Mouse (Mus musculus) lung, postnatal 0 days (tissue): ENCODE measurements around the gene Dnajb4. TPM values are rescaled to one million over a fixed set of nuclear protein-coding genes. Genes with fewer than 3 reads are reported as not detected.

ENCODE experiments used
- ATAC-seq: fragments of 200-750 bp; cut with Nextera tagmentation; 2 replicates; pipeline ENCODE4 v1.8.0; 2017; ENCODE audit warnings: moderate library complexity
- DNase-seq: peaks from one replicate; pipeline ENCODE4 v3.0.0-alpha.2; 2016; ENCODE audit warnings: low spot score
- H3K27ac ChIP-seq: fragments of 300-500 bp; sonication (generic); 2 replicates; pipeline ENCODE4 v1.5.1; 2014; ENCODE audit warnings: antibody characterized with exemption, mild to moderate bottlenecking, low read length, mixed read lengths
- H3K27me3 ChIP-seq: fragments of 300-500 bp; sonication (generic); replicated peaks from 2 replicates; pipeline ENCODE4 v1.6.1; 2014; ENCODE audit warnings: low read length, mixed read lengths; ENCODE audit not compliant: insufficient read depth
- H3K36me3 ChIP-seq: fragments of 300-500 bp; sonication (generic); 2 replicates; pipeline ENCODE4 v1.6.1; 2014; ENCODE audit warnings: low read length, mixed read lengths; ENCODE audit not compliant: insufficient read depth
- H3K4me1 ChIP-seq: fragments of 300-500 bp; sonication (generic); 2 replicates; pipeline ENCODE4 v1.6.1; 2014; ENCODE audit warnings: antibody characterized with exemption, low read depth, low read length, mixed read lengths; ENCODE audit not compliant: insufficient read depth
- H3K4me2 ChIP-seq: fragments of 300-500 bp; sonication (generic); replicated peaks from 2 replicates; pipeline ENCODE4 v1.6.1; 2014; ENCODE audit warnings: low read depth, mild to moderate bottlenecking, low read length, moderate library complexity, mixed read lengths
- H3K4me3 ChIP-seq: fragments of 300-500 bp; sonication (generic); 2 replicates; pipeline ENCODE4 v1.5.1; 2014; ENCODE audit warnings: low read depth, low read length
- H3K9ac ChIP-seq: fragments of 300-500 bp; sonication (generic); replicated peaks from 2 replicates; pipeline ENCODE4 v1.6.1; 2014; ENCODE audit warnings: low read depth, mild to moderate bottlenecking
- H3K9me3 ChIP-seq: fragments of 300-500 bp; sonication (generic); 2 replicates; pipeline ENCODE4 v1.6.1; 2016; ENCODE audit warnings: low read length, mixed read lengths
- CTCF ChIP-seq: IDR thresholded peaks from 2 replicates; pipeline ENCODE4 v1.5.1; 2016; ENCODE audit warnings: antibody characterized with exemption, mild to moderate bottlenecking
- EP300 ChIP-seq: IDR thresholded peaks from 2 replicates; pipeline ENCODE4 v1.6.1; 2016; ENCODE audit warnings: antibody characterized with exemption, mild to moderate bottlenecking, control low read depth
- WGBS: fragments of 180-500 bp; shearing (Covaris S2); extraction: QIAGEN DNeasy Blood & Tissue Kit; methylation state at CpG from one replicate; pipeline ENCODE4 v1.1.7; 2014; 5-methylcytosine and 5-hydroxymethylcytosine counted together
- polyA plus RNA-seq: library from polyadenylated mRNA; unstranded; fragments of >200 nt; fragmentation: Nextera tagmentation; extraction: Ambion mirVana; gene quantifications from 2 replicates; pipeline ENCODE4 v1.2.1, GENCODE M21; 2015

Dnajb4 gene
- polyA plus RNA-seq, 1 experiment from 2014 or later: 54.0 TPM

GRCm38 (mm10) chr3:152231333-152232100, 21.4 kb upstream of the Dnajb4 start:
- H3K4me1 ChIP-seq: no peaks in the 10 kb centered on the region

DNA sequence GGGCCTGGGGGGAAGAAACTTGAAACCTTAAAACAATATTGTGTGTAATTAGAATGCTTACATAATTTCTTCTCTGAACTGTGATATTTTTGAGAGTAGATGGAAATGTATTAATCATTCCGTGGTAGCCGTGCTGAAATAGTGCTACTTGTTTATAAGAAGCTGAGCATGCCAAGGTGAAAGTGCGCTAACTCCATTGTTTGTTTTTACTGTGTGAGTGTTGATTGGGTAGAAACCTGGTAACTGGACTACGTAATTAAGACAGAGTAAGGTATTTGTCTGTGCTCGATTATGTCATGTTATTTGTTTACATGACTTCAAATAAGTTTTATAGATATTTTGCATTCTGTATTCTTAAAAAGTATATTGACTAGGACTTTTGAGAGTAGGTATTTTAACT, 19.2 kb upstream of the Dnajb4 start:
- Histone ChIP-seq H3K4me1 (no peaks in the 10 kb centered on the region), H3K9ac (no peak overlapping the region), H3K36me3 (peaks cover 37% of the 10 kb centered on the region), H3K4me3 (no peak overlapping the region), H3K4me2 (no peak overlapping the region), H3K27me3 (no peaks in the 10 kb centered on the region), H3K9me3 (no peaks in the 10 kb centered on the region), H3K27ac (no peak overlapping the region)
- ATAC-seq (no peak), DNase-seq (no peak)
- WGBS: 61% methylated on average over 5 of the region's 5 CpGs
- no peak for TF ChIP-seq CTCF
- no peak for TF ChIP-seq EP300

More at GRCm38 (mm10) chr3:152231333-152232100, 21.4 kb upstream of the Dnajb4 start:
- TF ChIP-seq CTCF: no peak
- H3K4me3 ChIP-seq: no peak overlapping the region
- DNase-seq: no peak
- no peak overlapping the region for H3K9ac ChIP-seq
- no peak for ATAC-seq
- WGBS: 63% methylated on average over 6 of the region's 6 CpGs
- peaks cover 19% of the 10 kb centered on the region for H3K36me3 ChIP-seq
- no peaks in the 10 kb centered on the region for H3K9me3 ChIP-seq
- no peak overlapping the region for H3K4me2 ChIP-seq
- no peak overlapping the region for H3K27ac ChIP-seq
- H3K27me3 ChIP-seq: no peaks in the 10 kb centered on the region

- H3K9ac ChIP-seq: no peak overlapping the region
- H3K4me2 ChIP-seq: no peak overlapping the region
- no peak overlapping the region for H3K4me3 ChIP-seq
- no peaks in the 10 kb centered on the region for H3K27me3 ChIP-seq
- WGBS: 93% methylated on average over 7 of the region's 7 CpGs
- no peak for DNase-seq
- no peak overlapping the region for H3K27ac ChIP-seq
- no peak for ATAC-seq
- H3K9me3 ChIP-seq: no peaks in the 10 kb centered on the region
- H3K4me1 ChIP-seq: no peaks in the 10 kb centered on the region
- TF ChIP-seq EP300 (no peak), CTCF (no peak)
- H3K36me3 ChIP-seq: peaks cover 41% of the 10 kb centered on the region
Measured at GRCm38 (mm10) chr3:152228843-152229242, 18.7 kb upstream of the Dnajb4 start.

GRCm38 (mm10) chr3:152225906-152226305, 15.8 kb upstream of the Dnajb4 start:
- Histone ChIP-seq H3K4me2 (no peak overlapping the region), H3K27ac (no peak overlapping the region), H3K9ac (no peak overlapping the region), H3K4me3 (no peak overlapping the region), H3K36me3 (peaks cover 55% of the 10 kb centered on the region), H3K9me3 (no peaks in the 10 kb centered on the region), H3K27me3 (no peaks in the 10 kb centered on the region), H3K4me1 (no peaks in the 10 kb centered on the region)
- 89% methylated on average over 7 of the region's 7 CpGs for WGBS
- no peak for TF ChIP-seq CTCF
- DNase-seq: no peak
- ATAC-seq: no peak

DNA sequence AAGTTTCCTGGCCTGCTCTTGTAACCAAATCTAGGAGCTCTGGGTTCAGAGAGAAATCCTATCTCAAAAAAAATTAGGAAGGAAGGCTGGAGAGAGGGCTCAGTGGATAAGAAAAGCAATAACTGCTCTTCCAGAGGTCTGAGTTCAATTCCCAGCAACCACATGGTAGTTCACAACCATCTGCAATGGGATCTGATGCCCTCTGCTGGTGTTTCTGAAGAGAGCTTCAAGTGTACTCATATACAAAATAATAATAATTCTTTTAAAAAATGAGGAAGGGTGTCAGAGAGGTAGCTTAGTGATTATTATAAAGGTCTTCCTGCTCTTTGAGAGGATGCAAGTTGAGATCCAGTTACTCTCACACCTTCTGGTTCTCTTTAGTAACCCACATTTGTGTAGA, 14.8 kb upstream of the Dnajb4 start:
- H3K36me3 ChIP-seq: peaks cover 57% of the 10 kb centered on the region
- H3K9ac ChIP-seq: no peak overlapping the region
- TF ChIP-seq EP300: no peak
- peak; percentile 20 for TF ChIP-seq CTCF
- no peaks in the 10 kb centered on the region for H3K27me3 ChIP-seq
- ATAC-seq (no peak), DNase-seq (no peak)
- H3K4me2 ChIP-seq: no peak overlapping the region
- H3K4me1 ChIP-seq: no peaks in the 10 kb centered on the region
- no peaks in the 10 kb centered on the region for H3K9me3 ChIP-seq
- H3K4me3 ChIP-seq: no peak overlapping the region
- H3K27ac ChIP-seq: no peak overlapping the region

DNA sequence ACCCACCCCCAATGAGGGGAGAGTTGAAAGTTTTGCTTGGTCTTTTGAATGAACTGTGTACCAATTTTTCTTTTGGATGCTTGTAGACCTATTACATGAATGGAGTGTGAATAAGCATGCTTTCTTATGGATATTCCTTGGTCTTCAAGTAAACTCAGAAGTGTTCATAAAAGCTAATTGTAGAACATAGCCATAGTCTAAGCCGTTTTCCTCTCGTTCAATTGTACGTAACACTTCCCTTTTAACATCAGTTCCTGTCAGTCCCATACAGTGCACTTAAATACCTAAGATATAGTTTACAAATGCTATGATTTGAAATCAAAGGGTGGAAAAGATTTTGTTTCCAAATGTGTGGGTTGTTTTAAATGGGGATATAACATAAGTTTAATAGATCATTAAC, 3.3 kb upstream of the Dnajb4 start:
- no peak overlapping the region for H3K9ac ChIP-seq
- 11% methylated on average over 3 of the region's 3 CpGs for WGBS
- no peak overlapping the region for H3K27ac ChIP-seq
- H3K4me3 ChIP-seq: no peak overlapping the region
- ATAC-seq (no peak), DNase-seq (no peak)
- H3K36me3 ChIP-seq: peaks cover 10% of the 10 kb centered on the region; the same call in 1 of the 2 replicates
- 0 out of 2 replicates have a peak overlapping the region, but pooled peaks have one; percentile 85 for H3K4me2 ChIP-seq
- no peaks in the 10 kb centered on the region for H3K9me3 ChIP-seq
- TF ChIP-seq CTCF (no peak), EP300 (no peak)
- peaks cover 9% of the 10 kb centered on the region for H3K4me1 ChIP-seq
- no peaks in the 10 kb centered on the region for H3K27me3 ChIP-seq
